Mouse (Mus musculus): ENCODE results near the gene Iqca.

Gene Iqca

DNA sequence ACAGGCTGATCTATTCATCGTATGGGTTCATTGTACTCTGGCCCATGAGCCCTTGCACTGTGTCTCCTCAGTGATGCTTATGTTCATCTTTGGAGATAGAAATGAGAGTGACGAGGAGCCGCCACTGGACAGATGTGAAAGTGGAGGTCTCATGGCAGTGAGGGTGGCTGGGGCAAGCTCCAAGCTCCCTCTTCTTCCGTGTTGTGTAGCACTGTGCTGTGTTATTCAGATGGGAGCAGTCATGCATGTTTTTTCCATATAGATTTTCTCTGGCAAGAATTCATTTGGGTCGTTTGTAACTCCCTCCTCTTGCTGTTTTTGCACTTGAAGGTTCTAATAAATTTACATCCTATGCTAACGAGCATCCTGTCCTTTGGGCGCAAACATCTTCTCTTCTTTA lies 21.2 kb downstream of the Iqca start:
- DNase-seq: no peak

DNA sequence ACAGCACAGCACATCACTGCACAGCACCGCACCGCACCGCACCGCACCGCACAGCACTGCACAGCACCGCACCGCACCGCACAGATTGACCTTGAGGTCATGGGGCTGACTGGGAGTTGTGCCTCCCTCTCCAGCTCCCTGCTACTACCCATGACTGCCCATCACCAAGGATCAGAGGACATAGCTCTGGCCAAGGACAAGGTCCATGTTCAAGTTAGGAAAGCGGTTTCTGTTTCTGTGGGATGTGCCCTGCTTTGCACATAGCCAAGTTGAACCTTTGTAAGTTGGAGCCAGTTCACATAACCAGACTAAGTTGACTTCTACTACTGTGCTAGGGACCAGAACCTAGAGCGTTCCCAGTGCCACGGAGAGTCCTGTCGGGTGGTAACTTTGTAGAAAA lies 28.6 kb downstream of the Iqca start:
- DNase-seq: no peak

DNA sequence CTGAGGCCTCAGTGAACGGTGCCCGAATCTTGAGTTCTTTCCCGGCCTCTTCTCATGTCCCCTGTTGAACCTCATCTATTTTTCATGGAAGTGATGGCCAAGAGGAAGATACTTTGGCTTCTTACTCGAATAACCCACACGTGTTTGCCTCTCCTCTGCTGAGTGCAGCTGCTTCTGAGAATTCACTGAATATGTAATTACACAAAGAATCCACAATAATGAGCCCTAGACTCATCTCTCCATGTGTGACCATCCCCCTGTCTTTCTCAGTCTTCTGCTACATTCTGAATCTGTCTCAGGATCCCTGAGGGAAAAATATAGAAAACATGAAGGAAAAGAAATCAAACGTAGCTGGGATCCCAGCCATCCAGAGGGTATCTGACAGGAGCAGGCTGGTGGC lies 32.5 kb downstream of the Iqca start:
- DNase-seq: no peak

DNA sequence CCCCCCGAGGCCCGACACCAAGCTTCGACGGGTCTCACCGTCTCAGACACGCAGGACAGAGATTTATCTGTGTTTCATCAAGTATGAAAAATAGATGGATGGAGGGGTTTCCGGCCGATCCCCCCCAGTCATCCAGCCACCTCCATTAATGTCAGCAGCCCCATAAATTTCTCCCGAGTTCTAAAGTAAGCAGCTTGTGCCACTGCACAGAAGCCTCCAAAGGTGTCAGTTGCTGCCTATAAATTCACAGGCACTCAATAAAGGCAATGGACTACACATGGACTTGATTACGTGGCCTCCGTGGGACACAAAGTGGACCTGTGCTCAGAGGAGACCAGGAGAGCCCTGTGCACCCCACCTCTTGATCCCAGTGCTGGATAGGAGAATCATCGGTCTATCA lies 34.0 kb downstream of the Iqca start:
- no peak for DNase-seq

DNA sequence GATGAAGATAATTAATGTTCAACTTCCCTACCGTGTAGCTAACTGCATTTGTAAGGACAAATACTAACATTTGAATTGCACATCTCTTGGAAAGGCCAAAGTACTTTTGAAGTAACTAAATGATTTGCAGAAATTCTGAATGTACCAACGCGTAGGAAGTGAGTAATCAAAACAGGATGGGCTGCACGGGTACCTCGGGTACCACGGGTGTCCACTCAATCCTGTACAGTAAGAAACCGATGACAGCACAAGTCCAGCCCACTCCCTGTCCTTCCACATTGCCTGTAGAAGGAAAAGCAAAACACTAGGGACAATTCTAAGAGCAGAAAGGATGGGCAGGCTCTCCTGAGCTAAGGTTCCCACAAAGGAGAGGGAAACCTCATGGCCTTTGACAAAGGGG lies 36.0 kb downstream of the Iqca start:
- DNase-seq: peak in 1 of 2 experiments; percentile 31

DNA sequence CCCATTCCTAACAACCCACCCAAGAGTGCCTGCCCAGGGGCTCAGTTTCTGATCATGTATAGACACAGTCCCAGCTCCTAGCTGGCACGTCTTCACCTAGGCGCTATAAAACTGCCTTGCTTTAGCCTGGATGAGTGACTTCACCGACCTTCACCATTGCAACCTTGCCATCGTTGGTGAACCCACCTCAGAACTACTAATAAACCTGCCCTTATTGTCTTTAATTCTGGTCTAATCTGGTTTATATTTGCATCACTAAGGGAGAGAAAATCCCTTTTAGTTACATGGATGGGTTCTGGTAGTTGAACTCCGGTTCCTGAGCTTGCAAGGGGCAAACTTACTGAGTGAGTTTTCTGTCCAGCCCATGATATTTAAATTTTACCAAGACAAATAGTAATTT lies 38.6 kb downstream of the Iqca start:
- no peak for DNase-seq

DNA sequence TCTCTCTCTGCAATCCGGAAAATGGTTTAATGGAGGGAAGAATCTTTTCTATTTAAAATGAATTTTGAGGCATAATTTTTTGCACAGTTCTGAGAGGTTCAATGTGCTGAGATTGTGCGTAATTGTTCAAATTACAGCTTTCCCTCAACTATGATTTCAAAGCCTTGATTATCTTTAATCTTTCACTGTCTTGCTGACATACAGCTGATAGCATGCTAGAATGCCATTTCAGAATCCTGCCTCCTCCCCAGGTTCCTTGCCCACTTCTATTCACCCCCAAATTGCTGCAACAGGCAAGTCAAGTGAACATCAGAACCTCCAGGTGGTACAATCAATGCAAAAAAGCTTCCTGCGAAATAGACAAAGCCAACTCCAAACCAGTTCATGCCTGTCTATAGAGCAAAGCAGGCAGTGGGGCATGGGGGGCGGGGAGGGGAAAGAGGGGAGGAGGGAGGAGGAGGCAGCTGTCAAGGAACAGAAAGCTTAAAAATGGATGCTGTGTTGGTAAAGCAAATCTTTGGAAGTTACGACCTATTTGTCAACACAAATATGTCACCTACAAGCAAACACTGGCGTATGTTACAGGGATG lies 39.5 kb downstream of the Iqca start:
- no peak for DNase-seq

DNA sequence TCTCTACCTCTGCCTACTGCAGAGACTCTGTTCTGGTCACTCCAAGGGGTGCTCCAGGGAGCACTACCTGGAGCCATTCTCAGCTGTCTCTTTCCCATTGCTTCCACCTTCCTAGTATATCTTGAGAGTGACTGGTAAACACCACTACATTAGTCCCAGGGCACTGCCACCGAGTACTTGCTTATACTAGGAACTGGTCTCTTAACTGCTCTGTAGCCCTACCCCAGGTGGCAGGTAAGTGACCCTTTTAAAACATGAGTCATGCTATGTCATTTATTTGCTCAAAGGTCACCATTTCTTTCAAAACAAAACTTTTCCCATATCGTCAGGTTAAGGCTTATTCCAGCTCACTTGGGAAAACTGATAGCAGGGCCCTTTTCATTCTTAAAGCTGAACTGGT lies 40.5 kb downstream of the Iqca start:
- DNase-seq: no peak

DNA sequence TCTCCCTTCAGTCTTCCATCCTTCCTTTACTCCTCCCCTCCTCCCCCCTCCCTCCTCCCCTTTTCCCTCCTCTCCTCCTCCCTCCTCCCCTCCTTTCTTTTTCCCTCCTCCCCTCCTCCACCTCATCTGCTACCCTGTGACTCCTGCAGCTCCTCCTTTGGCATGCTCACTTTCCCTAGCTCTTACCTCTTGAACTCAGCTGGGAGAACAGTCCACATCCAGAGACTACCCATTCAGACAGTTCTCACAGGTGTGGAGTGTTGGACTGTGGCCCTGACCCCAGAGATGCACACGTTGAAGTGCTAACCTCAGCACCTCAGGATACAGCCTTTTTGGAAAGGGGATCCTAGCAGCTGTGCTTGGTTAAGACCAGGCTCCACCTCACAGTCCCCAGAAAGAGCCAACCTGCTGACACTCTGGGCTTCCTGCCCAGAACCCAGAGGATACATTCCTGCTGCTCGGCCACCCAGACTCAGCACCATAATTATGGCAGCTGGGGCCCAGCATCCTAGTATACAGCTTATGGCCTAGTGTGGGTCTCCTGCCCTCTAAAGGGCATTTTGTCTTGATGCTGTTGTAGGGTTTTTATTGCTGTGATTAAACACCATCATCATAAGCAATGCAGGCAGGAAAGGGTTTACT lies 41.9 kb downstream of the Iqca start:
- DNase-seq: peak in 1 of 2 experiments; percentile 45

DNA sequence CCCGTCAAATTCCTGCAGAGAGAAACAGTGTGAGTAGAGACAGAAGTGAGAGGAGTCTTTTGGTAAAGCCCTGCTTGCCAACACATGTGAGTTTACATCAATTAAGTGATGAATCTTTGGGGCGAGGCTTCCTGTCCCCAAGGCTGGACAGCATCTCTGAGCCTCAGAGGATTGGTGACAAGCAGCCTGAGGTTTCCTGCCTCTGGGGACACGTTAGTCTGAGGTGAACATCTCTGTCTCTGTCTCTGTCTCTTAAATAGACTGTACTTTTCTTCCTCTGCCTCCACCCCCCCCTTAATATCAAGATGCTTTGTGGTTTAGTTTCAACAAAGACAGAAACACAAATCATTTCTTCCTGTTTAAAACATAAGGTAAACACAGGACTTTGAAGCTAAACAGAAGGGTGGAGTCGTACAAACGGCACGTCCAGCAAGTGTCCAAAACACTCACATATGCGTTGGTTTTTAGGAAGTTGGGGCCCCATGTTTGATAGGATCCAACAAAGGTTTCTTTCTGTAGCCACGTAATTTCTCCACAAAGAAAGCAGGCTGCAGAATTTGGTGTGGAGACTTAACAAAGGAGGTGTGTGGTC lies 49.2 kb downstream of the Iqca start:
- DNase-seq: peak; percentile 21 to 49

DNA sequence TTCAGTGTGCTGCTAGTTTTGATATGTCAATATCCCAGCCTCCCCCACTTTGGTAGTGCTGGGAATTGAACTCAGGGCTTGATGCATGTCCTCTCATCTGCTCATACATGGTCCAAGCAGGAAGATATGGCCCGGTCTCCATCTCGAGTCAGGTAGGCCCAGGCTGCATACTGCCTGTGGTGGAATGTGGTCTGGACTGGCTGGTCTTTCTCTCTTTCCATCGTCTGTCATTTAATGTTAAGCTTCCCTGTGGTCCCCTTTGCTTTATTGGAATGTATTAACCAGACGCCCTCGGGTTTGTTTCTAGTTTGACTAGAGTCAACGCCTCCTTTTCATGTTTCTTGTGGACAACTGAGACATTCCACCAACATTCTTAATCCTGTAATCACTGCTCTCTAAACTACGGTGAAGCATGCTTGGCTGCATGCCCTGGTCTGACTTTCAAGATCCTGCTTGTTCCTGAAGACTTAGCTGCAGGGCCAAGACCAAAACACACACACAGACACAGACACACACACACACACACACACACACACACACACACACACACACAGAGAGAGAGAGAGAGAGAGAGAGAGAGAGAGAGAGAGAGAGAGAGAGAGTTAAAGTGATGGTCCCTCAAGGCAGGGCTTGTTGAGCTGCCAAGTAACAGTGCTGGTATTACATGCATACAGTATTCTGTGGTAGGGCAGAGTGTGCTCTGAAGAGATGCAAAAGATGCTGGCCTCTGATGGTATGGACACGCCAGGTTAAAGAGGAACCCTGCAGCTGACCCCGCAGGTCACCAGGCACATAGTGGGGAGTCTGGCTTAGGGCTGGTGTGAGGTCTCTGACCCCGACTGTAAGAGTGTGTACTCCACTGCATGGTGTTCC lies 52.6 kb downstream of the Iqca start:
- DNase-seq: peak; percentile 54 to 72

DNA sequence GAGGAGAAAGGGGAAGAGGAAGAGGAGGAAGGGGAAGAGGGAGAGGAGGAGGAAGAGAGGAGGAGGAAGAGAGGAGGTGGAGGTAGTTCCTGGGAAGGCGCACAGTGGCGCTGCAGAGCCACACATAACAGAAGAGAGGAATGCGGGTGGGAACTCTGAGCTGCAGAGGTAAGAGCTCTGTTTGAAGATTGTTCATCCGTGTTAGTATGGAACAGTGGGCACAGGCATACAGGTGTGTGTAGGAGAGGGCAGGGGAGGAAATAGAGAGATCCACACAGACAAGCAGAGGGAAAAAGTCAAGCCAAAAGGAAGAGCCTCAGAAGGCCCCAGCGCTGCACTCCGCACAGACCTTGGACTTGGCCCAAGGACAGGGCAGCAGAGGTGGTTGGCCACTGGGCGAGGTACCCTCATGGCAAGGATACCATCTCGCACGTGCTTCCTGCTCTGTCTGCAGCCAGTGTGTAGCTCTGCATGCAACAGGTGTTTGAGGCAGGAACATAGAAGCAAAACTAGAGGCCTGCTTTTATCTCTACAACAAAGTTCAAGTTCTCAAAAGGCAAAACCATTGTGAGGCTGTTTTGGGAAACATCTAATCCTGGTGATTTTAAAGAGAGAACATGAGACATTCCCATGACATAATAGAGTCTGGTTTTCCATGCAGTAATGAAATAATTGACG lies 60.2 kb downstream of the Iqca start:
- peak in 1 of 2 experiments; percentile 18 for DNase-seq

DNA sequence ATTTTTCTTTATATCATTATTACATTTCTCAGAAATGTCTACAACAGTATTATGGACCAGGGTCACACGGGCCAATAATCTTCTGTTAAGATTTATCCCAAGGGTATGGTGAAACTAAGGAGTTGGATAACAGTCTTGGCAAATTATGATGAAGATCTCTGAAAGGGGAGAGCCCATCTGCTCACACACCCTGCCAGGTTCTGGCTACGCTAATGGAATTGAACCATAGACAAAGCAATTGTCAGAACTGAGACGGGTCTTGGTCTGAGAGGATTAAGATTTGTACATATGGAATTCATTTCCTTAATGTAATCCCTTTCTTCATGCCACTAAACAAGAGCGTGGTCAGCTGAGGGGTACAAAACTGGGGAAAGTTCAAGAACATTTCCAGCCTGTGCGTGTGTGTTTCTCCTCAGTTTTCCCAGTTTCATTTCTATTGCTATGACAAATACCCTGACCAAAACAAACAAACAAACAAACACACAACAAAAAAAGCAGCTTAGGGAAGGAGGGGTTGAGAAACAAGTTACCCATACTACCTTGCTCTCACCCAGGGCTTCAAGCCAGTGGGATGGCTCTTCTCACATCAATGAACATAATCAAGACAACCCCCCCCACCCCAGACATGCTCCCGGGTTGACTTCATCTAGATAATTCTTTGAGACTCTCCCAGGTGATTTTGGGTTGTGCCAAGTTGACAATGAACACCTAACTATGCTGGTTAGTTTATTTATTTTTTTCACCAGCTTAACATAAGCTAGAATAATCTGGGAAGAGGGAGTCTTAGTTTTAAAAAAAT lies 64.8 kb downstream of the Iqca start:
- DNase-seq: no peak

DNA sequence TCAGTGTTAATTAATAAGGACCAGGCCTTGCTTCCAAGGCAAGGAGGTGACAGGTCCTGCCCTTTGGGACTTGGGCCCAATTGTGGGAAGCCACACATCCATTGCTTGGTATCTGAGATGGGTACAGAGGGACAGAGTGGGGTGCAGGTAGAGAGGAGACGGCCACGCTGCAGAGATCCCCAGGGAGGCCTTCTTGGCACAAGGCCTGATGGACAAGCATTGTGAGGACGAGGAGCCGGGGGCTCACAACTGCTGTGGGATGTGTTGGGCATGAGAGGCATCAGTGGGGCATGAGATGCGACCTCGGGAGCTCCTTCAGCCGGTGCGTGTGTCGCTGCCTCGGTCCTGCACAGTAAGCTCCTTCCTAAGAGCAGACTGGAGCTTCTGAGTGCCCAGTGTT lies 66.7 kb downstream of the Iqca start:
- DNase-seq: no peak

DNA sequence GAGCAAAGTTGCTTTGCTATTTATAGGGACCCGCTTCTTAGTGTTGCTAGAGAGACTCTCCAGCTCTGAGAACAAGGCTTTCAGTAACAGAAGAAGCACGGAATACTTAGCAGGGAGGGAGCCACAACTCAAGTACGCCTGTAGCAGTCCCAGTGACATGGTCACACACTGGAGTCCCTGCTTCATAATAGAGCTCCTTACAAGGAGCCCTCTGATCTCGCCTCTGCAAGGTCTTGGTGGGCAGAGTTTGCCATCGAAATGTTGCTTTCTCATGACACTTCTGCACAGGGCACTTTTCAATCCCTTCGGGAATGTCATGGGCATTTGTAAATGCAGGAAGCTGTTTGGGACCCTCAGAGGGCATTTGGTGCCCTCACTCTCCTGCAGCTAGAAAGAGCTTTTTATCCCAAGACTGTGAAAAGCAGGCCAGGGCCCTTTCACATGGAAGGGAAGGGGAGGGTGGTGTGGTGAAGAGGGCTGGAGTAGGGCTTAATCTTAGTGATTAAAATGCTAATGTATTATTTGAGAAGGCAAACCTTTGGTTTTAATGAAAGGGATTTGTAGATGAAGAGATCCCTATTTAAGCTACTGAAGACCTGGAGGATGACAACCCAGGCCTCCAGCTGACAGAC lies 67.6 kb downstream of the Iqca start:
- no peak for DNase-seq

DNA sequence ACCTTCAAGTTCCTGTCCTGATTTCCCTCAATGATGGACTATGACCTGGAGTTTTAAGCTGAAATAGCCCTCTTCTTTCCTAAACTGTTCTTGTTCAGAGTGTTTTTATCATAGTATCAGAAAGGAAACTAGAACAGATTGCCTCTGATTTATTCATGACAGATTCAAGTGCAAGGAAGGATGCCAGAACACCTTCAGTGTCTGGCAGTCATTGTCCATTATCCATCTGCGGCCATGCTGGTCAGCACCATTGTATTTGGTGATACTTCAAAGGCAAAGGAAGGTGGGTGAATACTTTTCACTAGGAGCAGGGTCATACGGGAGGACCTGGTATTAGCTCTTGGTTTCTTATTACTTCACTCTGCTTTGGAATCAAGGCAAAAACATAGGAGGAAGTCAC lies 76.9 kb downstream of the Iqca start:
- no peak for DNase-seq

DNA sequence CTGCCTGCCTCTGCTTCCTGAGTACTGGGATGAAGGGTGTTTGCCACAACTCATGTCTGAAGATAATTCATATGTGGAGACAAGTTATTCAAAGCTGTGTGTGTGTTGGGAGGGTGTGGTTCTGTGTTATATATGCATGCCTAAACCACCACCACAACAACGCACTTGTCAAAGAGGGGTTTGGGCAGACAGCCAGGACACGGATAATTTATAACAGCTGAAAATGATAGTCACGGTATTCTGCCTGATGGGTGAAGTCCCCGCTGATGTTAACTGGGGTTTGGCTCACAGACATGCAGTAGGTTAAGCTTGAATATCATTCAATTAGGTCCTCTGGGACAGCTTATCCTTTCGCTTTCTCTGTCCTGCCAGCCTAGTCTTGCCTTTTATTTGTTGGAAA lies 78.4 kb downstream of the Iqca start:
- no peak for DNase-seq

DNA sequence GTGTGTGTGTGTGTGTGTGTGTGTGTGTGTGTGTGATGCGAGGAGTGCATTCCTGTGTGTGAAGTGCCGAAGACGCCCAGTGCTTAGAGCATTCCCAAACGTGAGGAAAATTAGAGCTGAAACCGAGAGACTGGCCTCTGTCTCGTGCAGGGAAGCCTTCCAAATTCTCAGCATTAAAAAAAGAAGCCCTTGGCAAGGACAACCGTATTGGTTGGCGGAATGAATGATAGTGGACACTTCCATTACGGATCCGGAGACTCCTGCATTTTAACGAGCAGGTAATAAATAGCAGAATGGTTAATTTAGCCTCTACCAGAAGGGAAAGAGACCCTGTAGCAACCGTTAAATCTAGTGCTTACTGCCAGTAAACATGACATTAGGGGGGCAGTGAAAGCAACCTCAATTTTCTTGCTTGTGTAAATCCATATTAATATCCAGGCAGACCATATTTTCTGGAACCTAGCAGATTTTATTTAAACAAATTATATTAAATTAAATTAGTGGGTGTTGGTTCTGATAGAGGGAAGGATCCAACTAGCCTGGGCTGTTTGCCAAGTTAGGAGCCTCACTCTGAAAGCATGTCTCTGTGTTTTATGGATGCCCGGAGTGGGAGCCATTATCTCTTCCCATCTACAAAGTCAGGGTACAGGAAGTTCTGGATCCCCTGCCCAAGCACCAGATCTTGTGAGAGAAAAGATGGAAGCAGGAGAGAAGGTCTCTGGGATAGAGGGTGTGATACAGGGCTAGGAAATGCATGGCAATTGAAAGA lies 81.2 kb downstream of the Iqca start:
- no peak for DNase-seq

DNA sequence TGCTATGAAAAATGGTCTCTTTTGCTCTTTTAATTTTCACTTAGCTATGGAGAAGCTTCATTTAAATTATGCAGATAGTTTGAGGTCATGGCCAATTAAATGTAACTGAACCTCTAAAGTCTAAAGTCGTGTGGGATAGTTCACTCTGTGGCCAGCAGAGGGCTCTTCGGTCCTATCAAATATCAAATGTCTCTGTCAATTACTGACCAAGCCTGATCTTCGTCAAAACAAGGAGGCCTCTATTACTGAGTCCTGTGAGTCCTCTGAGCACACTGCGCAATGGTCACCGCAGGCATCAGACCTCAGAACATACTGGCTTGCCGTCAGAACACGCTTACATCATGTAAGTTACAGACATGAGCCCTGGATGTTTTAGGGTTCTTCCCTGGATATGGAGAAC lies 92.6 kb downstream of the Iqca start:
- peak; percentile 25 to 67 for DNase-seq

DNA sequence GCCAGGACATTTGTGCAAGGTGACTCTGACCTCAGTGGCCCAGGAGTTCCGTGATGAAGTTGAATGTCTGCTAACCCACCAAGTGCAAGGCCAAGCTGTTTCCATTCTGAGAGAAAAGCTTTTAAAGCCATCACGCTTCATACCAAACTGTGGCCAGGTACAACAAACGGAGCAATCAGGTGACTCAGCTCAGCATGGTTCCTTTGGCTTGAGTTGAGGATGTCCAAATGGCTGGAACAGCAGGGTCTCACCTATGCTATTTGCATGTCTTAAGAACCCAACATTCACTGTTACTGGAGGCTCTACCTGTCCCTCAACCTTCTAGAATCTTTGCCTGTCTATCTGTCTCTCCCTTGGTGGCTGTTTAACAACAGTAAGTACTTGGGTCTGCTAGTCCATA lies 93.1 kb downstream of the Iqca start:
- peak in 1 of 2 experiments; percentile 1 for DNase-seq

DNA sequence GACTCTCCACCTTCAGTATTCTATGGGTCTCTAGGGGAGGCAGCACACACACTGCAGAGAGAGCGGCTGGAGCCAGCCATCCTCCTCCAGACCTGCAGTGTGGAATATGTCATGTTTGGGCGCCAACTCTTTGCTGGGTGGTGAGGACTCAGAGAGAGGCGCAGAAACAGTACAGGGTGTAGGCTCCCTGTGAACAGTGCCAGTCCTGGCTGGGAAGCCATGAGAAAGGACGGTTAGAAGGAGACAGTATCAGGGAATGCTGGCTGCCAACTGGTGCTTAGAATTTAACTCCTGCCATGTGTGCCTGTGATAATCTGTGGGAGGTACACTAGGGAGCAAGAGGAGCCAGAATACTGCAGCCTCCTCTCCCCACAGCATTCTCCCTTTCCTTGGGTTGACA lies 98.2 kb downstream of the Iqca start:
- DNase-seq: no peak

Measured in lung, postnatal 4 days (tissue).